Mouse (Mus musculus) lung, embryonic 15.5 days (tissue): Measurements from ENCODE around the gene Bicc1. TPM values are rescaled to one million over a fixed set of nuclear protein-coding genes. Genes with fewer than 3 reads are reported as not detected.

ENCODE experiments used
- ATAC-seq: fragments of 200-750 bp; cut with Nextera tagmentation; 2 replicates; pipeline ENCODE4 v1.8.0; 2017; ENCODE audit warnings: moderate number of reproducible peaks, borderline replicate concordance; ENCODE audit not compliant: low FRiP score, low TSS enrichment; ENCODE audit errors: extremely low read depth
- H3K27ac ChIP-seq: fragments of 300-500 bp; sonication (generic); 2 replicates; pipeline ENCODE4 v1.5.1; 2015; ENCODE audit warnings: moderate library complexity, mild to moderate bottlenecking, inconsistent platforms
- H3K27me3 ChIP-seq: fragments of 300-500 bp; sonication (generic); 2 replicates; pipeline ENCODE4 v1.6.1; 2015; ENCODE audit warnings: inconsistent platforms
- H3K36me3 ChIP-seq: fragments of 300-500 bp; sonication (generic); 2 replicates; pipeline ENCODE4 v1.6.1; 2015; ENCODE audit warnings: inconsistent platforms
- H3K4me1 ChIP-seq: fragments of 300-500 bp; sonication (generic); 2 replicates; pipeline ENCODE4 v1.6.1; 2015; ENCODE audit warnings: inconsistent platforms
- H3K4me2 ChIP-seq: fragments of 300-500 bp; sonication (generic); 2 replicates; pipeline ENCODE4 v1.6.1; 2015; ENCODE audit warnings: inconsistent platforms, mild to moderate bottlenecking, moderate library complexity
- H3K4me3 ChIP-seq: fragments of 300-500 bp; sonication (generic); 2 replicates; pipeline ENCODE4 v1.5.1; 2015; ENCODE audit warnings: mild to moderate bottlenecking, inconsistent platforms
- H3K9ac ChIP-seq: fragments of 300-500 bp; sonication (generic); 2 replicates; pipeline ENCODE4 v1.6.1; 2015; ENCODE audit warnings: inconsistent platforms
- H3K9me3 ChIP-seq: fragments of 300-500 bp; sonication (generic); 2 replicates; pipeline ENCODE4 v1.6.1; 2016; ENCODE audit warnings: inconsistent platforms
- WGBS: fragments of 180-500 bp; shearing (Covaris S2); methylation state at CpG from one replicate; pipeline ENCODE4 v1.1.7; 2015; 5-methylcytosine and 5-hydroxymethylcytosine counted together
- polyA plus RNA-seq: library from polyadenylated mRNA; unstranded; fragments of >200 nt; fragmentation: Nextera tagmentation; extraction: Ambion mirVana; gene quantifications from 2 replicates; pipeline ENCODE4 v1.2.1, GENCODE M21; 2015

Bicc1 gene
- polyA plus RNA-seq, 1 experiment from 2014 or later, result 20.7 TPM

DNA sequence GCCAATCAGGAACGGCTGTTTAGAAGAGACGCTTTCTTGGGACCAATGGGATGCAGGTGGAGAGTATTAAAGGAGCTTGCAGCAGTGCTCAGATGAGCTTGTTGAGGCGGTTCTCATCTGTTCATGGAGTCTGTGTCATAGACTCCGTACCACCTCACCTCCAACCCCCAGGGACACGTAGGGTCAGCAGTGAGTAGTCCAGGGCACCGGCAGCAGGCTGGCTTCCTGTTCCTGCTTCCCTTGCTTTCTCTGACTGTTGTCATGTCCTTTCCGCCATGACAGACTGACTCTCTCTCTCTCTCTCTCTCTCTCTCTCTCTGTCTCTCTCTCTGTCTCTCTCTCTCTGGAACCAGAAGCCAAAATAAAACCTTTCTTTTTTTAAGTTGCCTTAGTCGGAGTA, 263.6 kb downstream of the Bicc1 start:
- WGBS, result 82% methylated on average over 8 of the region's 8 CpGs

DNA sequence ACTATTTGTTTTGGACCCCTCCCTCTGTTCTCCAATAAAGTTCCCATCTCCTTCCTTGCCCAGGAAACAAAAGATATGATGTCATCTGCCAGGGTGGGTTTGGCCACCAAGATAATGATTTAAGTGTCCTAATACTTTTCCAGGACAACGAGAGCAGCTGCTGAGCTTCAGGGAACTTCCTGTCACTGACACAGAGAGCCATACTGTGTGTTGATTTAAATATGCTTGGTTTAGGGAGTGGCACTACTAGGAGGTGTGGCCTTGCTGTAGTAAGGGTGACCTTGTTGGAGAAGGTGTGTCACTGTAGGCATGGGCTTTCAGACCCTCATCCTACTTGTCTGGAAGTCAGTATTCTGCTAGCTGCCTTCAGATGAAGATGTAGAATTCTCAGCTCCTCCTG, 281.5 kb downstream of the Bicc1 start:
- Histone ChIP-seq H3K4me2 (no peak overlapping the region), H3K9me3 (no peaks in the 10 kb centered on the region), H3K4me3 (no peak overlapping the region), H3K4me1 (no peaks in the 10 kb centered on the region), H3K36me3 (no peaks in the 10 kb centered on the region), H3K27me3 (no peaks in the 10 kb centered on the region), H3K9ac (no peak overlapping the region), H3K27ac (no peak overlapping the region)
- 46% methylated on average over 1 of the region's 1 CpGs for WGBS
- no peak for ATAC-seq

More for the DNA sequence above, 263.6 kb downstream of the Bicc1 start:
- H3K4me1 ChIP-seq, result no peaks in the 10 kb centered on the region
- no peak overlapping the region for H3K9ac ChIP-seq
- no peaks in the 10 kb centered on the region for H3K36me3 ChIP-seq
- H3K4me3 ChIP-seq, result no peak overlapping the region
- H3K9me3 ChIP-seq, result no peaks in the 10 kb centered on the region
- H3K4me2 ChIP-seq, result no peak overlapping the region
- H3K27ac ChIP-seq, result no peak overlapping the region
- no peaks in the 10 kb centered on the region for H3K27me3 ChIP-seq
- no peak for ATAC-seq

DNA sequence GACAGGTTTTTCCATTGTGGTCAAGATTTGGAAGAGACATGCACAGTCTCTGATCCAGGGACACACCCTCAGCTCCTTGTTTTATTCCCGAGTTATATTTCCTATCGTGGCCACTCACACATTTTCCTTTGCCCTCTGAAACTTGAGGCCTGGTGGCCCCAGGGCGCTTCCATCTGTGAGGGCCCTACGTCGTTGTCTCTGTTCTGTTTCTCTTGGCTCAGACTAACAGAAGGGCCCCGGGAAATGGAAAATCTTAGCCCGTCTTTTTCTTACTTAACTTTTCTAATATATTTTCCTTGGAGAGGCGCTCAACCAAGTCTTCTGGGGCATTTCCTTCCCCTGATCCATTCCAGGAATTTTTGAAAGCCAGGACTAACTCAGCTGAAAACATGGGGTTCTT, 281.9 kb downstream of the Bicc1 start:
- no peaks in the 10 kb centered on the region for H3K9me3 ChIP-seq
- no peaks in the 10 kb centered on the region for H3K4me1 ChIP-seq
- H3K27me3 ChIP-seq, result no peaks in the 10 kb centered on the region
- H3K4me2 ChIP-seq, result no peak overlapping the region
- no peak overlapping the region for H3K9ac ChIP-seq
- no peak overlapping the region for H3K4me3 ChIP-seq
- 81% methylated on average over 8 of the region's 8 CpGs for WGBS
- no peaks in the 10 kb centered on the region for H3K36me3 ChIP-seq
- no peak overlapping the region for H3K27ac ChIP-seq
- ATAC-seq, result no peak

DNA sequence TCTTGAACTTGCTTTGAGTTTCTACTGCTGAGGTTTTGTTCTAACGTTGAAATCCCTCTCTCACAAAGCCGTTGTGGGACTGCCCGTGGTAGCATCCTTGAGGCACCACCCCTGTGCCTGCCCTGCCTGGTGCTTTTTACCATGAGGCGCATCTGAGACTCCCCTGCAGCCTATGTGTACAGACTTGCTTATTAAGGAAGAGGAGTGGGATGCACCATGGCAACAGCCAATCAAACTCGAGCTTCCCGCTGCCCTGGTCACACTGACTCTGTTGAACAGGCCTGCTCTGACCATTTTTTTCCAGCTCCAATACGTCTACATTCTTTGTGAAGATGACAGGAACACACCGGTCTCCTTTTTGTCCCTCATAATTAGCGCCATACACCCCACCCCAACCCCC, 283.0 kb downstream of the Bicc1 start:
- no peak overlapping the region for H3K9ac ChIP-seq
- H3K4me3 ChIP-seq, result no peak overlapping the region
- H3K27me3 ChIP-seq, result no peaks in the 10 kb centered on the region
- H3K9me3 ChIP-seq, result no peaks in the 10 kb centered on the region
- H3K4me1 ChIP-seq, result no peaks in the 10 kb centered on the region
- no peaks in the 10 kb centered on the region for H3K36me3 ChIP-seq
- H3K27ac ChIP-seq, result no peak overlapping the region
- no peak overlapping the region for H3K4me2 ChIP-seq
- 79% methylated on average over 9 of the region's 9 CpGs for WGBS
- no peak for ATAC-seq

DNA sequence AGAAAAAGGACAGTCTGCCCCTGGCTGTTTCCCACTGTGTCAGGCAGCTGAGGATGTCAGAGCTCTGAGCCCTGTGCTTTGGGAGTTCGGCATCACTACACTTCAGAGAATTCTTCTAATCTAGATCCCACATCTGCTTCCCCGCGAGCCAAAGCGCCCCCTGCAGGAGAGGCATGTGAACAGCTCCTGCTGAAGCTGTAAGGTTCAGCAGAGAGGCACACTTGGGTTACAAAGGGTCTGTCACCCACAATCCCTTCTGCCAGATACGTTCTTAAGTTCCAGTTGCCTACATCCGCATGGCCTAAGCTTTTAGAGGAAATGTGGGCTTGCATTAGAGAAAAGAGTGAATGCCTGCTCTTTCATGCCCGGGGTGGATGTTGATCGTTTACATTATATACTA, 283.4 kb downstream of the Bicc1 start:
- 65% methylated on average over 8 of the region's 8 CpGs for WGBS
- H3K9me3 ChIP-seq, result no peaks in the 10 kb centered on the region
- no peak overlapping the region for H3K27ac ChIP-seq
- H3K4me3 ChIP-seq, result no peak overlapping the region
- no peaks in the 10 kb centered on the region for H3K36me3 ChIP-seq
- no peaks in the 10 kb centered on the region for H3K4me1 ChIP-seq
- no peak overlapping the region for H3K9ac ChIP-seq
- H3K27me3 ChIP-seq, result no peaks in the 10 kb centered on the region
- no peak overlapping the region for H3K4me2 ChIP-seq
- no peak for ATAC-seq

DNA sequence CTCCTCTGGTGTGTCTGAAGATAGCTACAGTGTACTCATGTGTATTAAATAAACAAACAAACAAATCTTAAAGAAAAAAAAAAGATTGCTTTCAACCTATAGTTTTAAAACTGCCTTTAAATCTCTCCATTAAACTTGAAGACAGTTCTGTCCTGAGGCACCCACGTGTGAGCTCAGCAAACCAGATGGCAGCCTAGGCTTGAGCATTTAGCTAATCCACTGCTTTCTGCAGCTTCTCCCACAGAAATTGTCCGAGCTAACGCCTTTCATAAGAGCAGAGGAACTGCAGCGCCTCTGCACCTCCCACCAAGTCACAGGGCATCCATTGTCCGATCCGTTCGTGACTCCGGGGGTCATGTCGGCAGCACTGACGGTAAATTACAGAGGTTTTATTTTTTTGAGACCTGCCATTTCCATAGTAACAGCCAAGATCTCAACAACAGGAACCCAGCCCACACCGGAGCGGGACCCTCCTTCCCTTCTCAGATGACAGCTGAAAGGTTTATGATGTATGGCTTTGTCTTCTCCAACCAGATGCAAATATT, 284.4 kb downstream of the Bicc1 start:
- 61% methylated on average over 12 of the region's 12 CpGs for WGBS
- H3K9me3 ChIP-seq, result no peaks in the 10 kb centered on the region
- no peak overlapping the region for H3K9ac ChIP-seq
- H3K4me1 ChIP-seq, result no peaks in the 10 kb centered on the region
- no peaks in the 10 kb centered on the region for H3K27me3 ChIP-seq
- ATAC-seq, result no peak
- no peak overlapping the region for H3K4me2 ChIP-seq
- no peak overlapping the region for H3K27ac ChIP-seq
- H3K4me3 ChIP-seq, result no peak overlapping the region
- no peaks in the 10 kb centered on the region for H3K36me3 ChIP-seq

Other genes starting within 250 kb of the Bicc1 start
- 67.9 and 68.6 TPM in 2 replicates for gene Tfam, start 78.6 kb upstream of the Bicc1 start, polyA plus RNA-seq
- gene Ube2d1, start 125.6 kb upstream of the Bicc1 start, polyA plus RNA-seq, result 51.0 and 53.5 TPM in 2 replicates
- gene Cisd1, start 185.3 kb upstream of the Bicc1 start, polyA plus RNA-seq, result 93.0 and 96.5 TPM in 2 replicates
- gene Ipmk, start 188.1 kb upstream of the Bicc1 start, polyA plus RNA-seq, result 13.7 and 14.9 TPM in 2 replicates